Mouse (Mus musculus) heart, embryonic 11.5 days (tissue): ENCODE results near the gene Dennd4b. TPM values are rescaled to one million over a fixed set of nuclear protein-coding genes. Genes with fewer than 3 reads are reported as not detected.

Source experiments
- ATAC-seq: fragments of 200-750 bp; cut with Nextera tagmentation; replicated peaks from 2 replicates; pipeline ENCODE4 v1.8.0; 2017; ENCODE audit warnings: moderate library complexity; ENCODE audit not compliant: insufficient number of reproducible peaks, low FRiP score, low TSS enrichment
- H3K27ac ChIP-seq: fragments of 300-500 bp; sonication (generic); 2 replicates; pipeline ENCODE4 v1.5.1; 2014; ENCODE audit warnings: mild to moderate bottlenecking, low read depth, low read length
- H3K27me3 ChIP-seq: fragments of 300-500 bp; sonication (generic); 2 replicates; pipeline ENCODE4 v1.6.1; 2014; ENCODE audit warnings: mild to moderate bottlenecking, low read length, mixed read lengths; ENCODE audit not compliant: control insufficient read depth, insufficient read depth
- H3K36me3 ChIP-seq: fragments of 300-500 bp; sonication (generic); 2 replicates; pipeline ENCODE4 v1.6.1; 2014; ENCODE audit warnings: mild to moderate bottlenecking, low read length, moderate library complexity, mixed read lengths; ENCODE audit not compliant: control insufficient read depth, insufficient read depth
- H3K4me1 ChIP-seq: fragments of 300-500 bp; sonication (generic); 2 replicates; pipeline ENCODE4 v1.6.1; 2014; ENCODE audit warnings: low read length; ENCODE audit not compliant: control insufficient read depth, insufficient read depth
- H3K4me2 ChIP-seq: fragments of 300-500 bp; sonication (generic); 2 replicates; pipeline ENCODE4 v1.6.1; 2014; ENCODE audit warnings: mild to moderate bottlenecking, moderate library complexity
- H3K4me3 ChIP-seq: fragments of 300-500 bp; sonication (generic); 2 replicates; pipeline ENCODE4 v1.5.1; 2014; ENCODE audit warnings: low read depth, low read length
- H3K9ac ChIP-seq: fragments of 300-500 bp; sonication (generic); 2 replicates; pipeline ENCODE4 v1.6.1; 2014; ENCODE audit warnings: mild to moderate bottlenecking, low read depth, low read length, moderate library complexity
- H3K9me3 ChIP-seq: fragments of 300-500 bp; sonication (generic); replicated peaks from 2 replicates; pipeline ENCODE4 v1.6.1; 2016; ENCODE audit warnings: low read length; ENCODE audit not compliant: control insufficient read depth
- whole genome bisulfite sequencing: fragments of 180-500 bp; shearing (Covaris S2); extraction: QIAGEN DNeasy Blood & Tissue Kit; methylation state at CpG from one replicate; pipeline ENCODE4 v1.1.7; 2014; ENCODE audit not compliant: insufficient replicate concordance; 5-methylcytosine and 5-hydroxymethylcytosine counted together
- polyA plus RNA-seq: library from polyadenylated mRNA; unstranded; fragments of >200 nt; fragmentation: Nextera tagmentation; extraction: Ambion mirVana; gene quantifications from 2 replicates; pipeline ENCODE4 v1.2.1, GENCODE M21; 2014

Gene Dennd4b
- polyA plus RNA-seq, 1 experiment from 2014 or later = 4.1 TPM

GRCm38 (mm10) chr3:90266901-90267775, 2.2 kb downstream of the Dennd4b start:
- no peak for ATAC-seq
- no peak overlapping the region for H3K27ac ChIP-seq
- H3K4me2 ChIP-seq = peak overlapping the region; percentile 80
- H3K4me1 ChIP-seq = peaks cover 9% of the 10 kb centered on the region; the same call in 1 of the 2 replicates
- WGBS = 88% methylated on average over 20 of the region's 20 CpGs
- H3K9ac ChIP-seq = peak overlapping the region; percentile 92
- H3K4me3 ChIP-seq = no peak overlapping the region
- H3K9me3 ChIP-seq = no peaks in the 10 kb centered on the region
- H3K36me3 ChIP-seq = peaks cover 20% of the 10 kb centered on the region
- H3K27me3 ChIP-seq = no peaks in the 10 kb centered on the region

GRCm38 (mm10) chr3:90268190-90268589, 3.2 kb downstream of the Dennd4b start:
- Histone ChIP-seq H3K4me3 (no peak overlapping the region), H3K27ac (no peak overlapping the region), H3K27me3 (no peaks in the 10 kb centered on the region), H3K36me3 (peaks cover 18% of the 10 kb centered on the region), H3K9me3 (no peaks in the 10 kb centered on the region), H3K9ac (no peak overlapping the region), H3K4me1 (peaks cover 9% of the 10 kb centered on the region; the same call in 1 of the 2 replicates), H3K4me2 (no peak overlapping the region)
- 88% methylated on average over 11 of the region's 11 CpGs for WGBS
- no peak for ATAC-seq

GRCm38 (mm10) chr3:90268971-90269370, 4.0 kb downstream of the Dennd4b start:
- H3K9me3 ChIP-seq = no peaks in the 10 kb centered on the region
- WGBS = 87% methylated on average over 16 of the region's 16 CpGs
- H3K27ac ChIP-seq = no peak overlapping the region
- no peak for ATAC-seq
- peaks cover 9% of the 10 kb centered on the region; the same call in 1 of the 2 replicates for H3K4me1 ChIP-seq
- H3K9ac ChIP-seq = no peak overlapping the region
- no peak overlapping the region for H3K4me2 ChIP-seq
- H3K4me3 ChIP-seq = no peak overlapping the region
- no peaks in the 10 kb centered on the region for H3K27me3 ChIP-seq
- H3K36me3 ChIP-seq = peaks cover 17% of the 10 kb centered on the region

GRCm38 (mm10) chr3:90270784-90271183, 5.8 kb downstream of the Dennd4b start:
- Histone ChIP-seq H3K36me3 (peaks cover 17% of the 10 kb centered on the region), H3K4me2 (no peak overlapping the region), H3K27me3 (no peaks in the 10 kb centered on the region), H3K4me1 (peaks cover 9% of the 10 kb centered on the region; the same call in 1 of the 2 replicates), H3K4me3 (no peak overlapping the region), H3K9me3 (no peaks in the 10 kb centered on the region), H3K27ac (no peak overlapping the region), H3K9ac (no peak overlapping the region)
- ATAC-seq = no peak
- whole genome bisulfite sequencing = 89% methylated on average over 8 of the region's 8 CpGs

GRCm38 (mm10) chr3:90272170-90272569, 7.2 kb downstream of the Dennd4b start:
- Histone ChIP-seq H3K4me1 (no peaks in the 10 kb centered on the region), H3K9ac (no peak overlapping the region), H3K36me3 (peaks cover 21% of the 10 kb centered on the region), H3K9me3 (no peaks in the 10 kb centered on the region), H3K27me3 (no peaks in the 10 kb centered on the region), H3K4me3 (no peak overlapping the region), H3K27ac (no peak overlapping the region), H3K4me2 (no peak overlapping the region)
- no peak for ATAC-seq
- 74% methylated on average over 9 of the region's 9 CpGs for WGBS

- no peak overlapping the region for H3K4me2 ChIP-seq
- no peak for ATAC-seq
- H3K36me3 ChIP-seq = peaks cover 21% of the 10 kb centered on the region
These were observed 8.9 kb downstream of the Dennd4b start for GRCm38 (mm10) chr3:90273855-90274254.

GRCm38 (mm10) chr3:90275286-90275685, 10.3 kb downstream of the Dennd4b start:
- Histone ChIP-seq H3K9ac (no peak overlapping the region), H3K4me2 (no peak overlapping the region), H3K27ac (no peak overlapping the region), H3K36me3 (peaks cover 26% of the 10 kb centered on the region), H3K27me3 (no peaks in the 10 kb centered on the region), H3K4me1 (no peaks in the 10 kb centered on the region), H3K9me3 (no peaks in the 10 kb centered on the region), H3K4me3 (no peak overlapping the region)
- no peak for ATAC-seq
- 88% methylated on average over 11 of the region's 11 CpGs for WGBS

More at GRCm38 (mm10) chr3:90273855-90274254, 8.9 kb downstream of the Dennd4b start:
- Histone ChIP-seq H3K9ac (no peak overlapping the region), H3K27ac (no peak overlapping the region), H3K27me3 (no peaks in the 10 kb centered on the region), H3K4me3 (no peak overlapping the region), H3K9me3 (no peaks in the 10 kb centered on the region), H3K4me1 (no peaks in the 10 kb centered on the region)
- 92% methylated on average over 22 of the region's 22 CpGs for WGBS

- no peak for ATAC-seq
- Histone ChIP-seq H3K9me3 (no peaks in the 10 kb centered on the region), H3K36me3 (peaks cover 26% of the 10 kb centered on the region), H3K27ac (no peak overlapping the region), H3K27me3 (no peaks in the 10 kb centered on the region), H3K4me1 (no peaks in the 10 kb centered on the region), H3K4me3 (no peak overlapping the region), H3K9ac (no peak overlapping the region), H3K4me2 (no peak overlapping the region)
- 38% methylated on average over 16 of the region's 16 CpGs for WGBS
These were observed 11.9 kb downstream of the Dennd4b start for GRCm38 (mm10) chr3:90276858-90277257.

GRCm38 (mm10) chr3:90277793-90278192, 12.8 kb downstream of the Dennd4b start:
- Histone ChIP-seq H3K9ac (no peak overlapping the region), H3K4me3 (no peak overlapping the region), H3K4me1 (no peaks in the 10 kb centered on the region), H3K9me3 (no peaks in the 10 kb centered on the region), H3K27ac (no peak overlapping the region), H3K36me3 (peaks cover 24% of the 10 kb centered on the region), H3K27me3 (no peaks in the 10 kb centered on the region), H3K4me2 (no peak overlapping the region)
- 87% methylated on average over 9 of the region's 9 CpGs for WGBS
- no peak for ATAC-seq
